Mouse (Mus musculus) cerebellum, adult 9-10 months (tissue): Measurements from ENCODE around the gene Apbb1.

Source experiments
- DNase-seq: peaks from one replicate; pipeline ENCODE4 v3.0.0; 2022

Gene Apbb1

DNA sequence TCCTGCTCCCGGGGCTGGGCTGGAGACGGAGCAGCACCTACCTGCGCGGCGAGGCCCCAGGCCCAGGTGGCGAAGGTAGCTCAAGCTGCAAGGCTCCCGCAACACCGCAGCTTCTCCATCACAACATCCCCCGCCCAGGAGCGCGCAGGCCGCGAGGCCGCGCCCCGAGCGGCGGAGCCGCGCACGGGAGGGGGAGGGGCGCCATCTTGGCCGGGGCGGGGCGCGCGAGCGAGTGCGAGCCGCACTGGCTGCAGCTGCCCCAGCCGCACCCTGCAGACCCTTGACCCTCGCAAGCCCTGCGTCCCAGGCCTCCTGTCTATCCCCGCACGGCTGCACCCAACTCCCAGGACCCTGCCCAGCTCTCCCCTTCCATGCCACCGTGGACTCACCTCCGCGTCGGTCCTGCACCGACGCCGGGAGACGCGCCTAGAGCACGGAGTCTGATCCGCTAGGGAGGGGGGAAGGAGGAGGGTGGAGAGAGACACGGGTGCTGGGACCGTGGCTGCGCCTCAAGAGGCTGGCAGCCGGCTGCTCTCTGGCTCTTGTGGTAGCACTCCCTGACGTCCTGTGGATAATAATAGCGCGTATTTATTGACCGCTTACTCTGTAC is at the start of gene Apbb1:
Gene Apbb1 (minus strand): TSS at position 560 of the 610 bp plus-strand sequence.
- DNase-seq: peak; percentile 91

DNA sequence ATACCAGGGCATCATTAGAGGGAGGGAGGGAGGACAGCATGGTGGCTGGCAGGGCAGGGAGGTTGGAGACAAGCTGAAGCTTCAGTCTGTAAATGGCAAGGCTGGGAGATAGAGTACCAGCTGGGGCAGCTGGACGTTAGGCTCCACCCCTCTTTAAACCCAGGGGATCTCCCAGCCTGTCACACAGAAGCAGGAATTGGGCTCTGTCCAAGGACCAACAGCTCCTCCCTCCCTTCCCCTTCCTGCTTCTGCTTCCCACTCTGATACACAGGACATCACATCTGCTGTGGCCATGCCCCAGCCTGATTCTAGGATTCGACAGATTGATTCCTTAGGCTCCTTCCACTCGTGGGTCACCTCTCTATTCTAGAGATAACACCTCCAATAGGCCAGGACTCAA is 47.2 kb upstream of the Apbb1 start:
- peak; percentile 56 for DNase-seq

DNA sequence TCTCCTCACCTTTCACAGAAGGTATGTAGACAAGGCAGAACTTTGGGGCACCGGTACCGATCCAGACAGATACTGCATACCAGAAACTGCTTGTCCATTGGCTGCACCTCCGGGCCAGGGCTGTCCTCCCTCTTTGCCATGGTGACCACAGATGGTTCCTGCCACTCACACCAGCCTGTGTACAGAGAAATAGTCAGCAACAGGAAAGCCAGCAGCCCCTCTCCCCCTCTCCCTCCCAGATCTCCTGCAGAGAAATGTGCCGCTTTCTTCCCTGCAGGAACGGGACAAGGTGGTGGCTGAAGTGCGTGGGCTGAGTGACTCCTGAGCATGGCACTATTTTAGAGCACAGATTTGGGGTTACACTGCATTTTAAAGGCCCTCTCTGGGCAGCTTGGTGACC is 43.9 kb upstream of the Apbb1 start:
- DNase-seq: peak; percentile 86

DNA sequence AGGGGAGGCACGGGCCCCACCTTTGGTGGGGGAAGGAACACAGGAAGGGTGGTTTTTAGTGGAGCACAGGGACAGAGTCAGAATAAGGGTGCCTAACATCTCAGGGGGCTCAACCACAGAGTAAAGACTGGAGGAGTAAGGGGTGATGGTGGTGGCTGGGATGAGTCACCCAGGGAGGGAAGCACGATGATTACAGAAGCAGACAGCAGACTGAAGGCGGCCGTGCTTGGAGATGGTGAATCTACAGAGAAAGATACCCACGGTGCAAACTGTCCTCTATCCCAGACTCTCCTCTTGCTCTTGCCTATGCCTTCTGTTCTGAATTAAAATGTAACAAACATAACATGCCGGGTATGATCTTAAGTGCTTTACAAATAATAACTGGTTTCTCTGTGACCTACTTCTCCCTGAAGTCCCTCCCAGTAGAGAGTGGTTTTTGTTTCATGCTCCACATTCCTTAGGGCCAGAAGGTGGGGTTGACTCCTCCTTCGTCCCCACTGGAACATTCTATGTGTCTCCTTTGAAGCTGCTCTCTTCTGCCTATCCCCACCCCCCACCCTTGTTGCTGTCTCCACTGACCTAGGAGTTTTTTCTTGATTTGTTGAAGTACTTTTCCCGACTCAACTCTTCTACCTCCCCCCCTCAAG is 40.3 kb upstream of the Apbb1 start:
- DNase-seq: no peak

DNA sequence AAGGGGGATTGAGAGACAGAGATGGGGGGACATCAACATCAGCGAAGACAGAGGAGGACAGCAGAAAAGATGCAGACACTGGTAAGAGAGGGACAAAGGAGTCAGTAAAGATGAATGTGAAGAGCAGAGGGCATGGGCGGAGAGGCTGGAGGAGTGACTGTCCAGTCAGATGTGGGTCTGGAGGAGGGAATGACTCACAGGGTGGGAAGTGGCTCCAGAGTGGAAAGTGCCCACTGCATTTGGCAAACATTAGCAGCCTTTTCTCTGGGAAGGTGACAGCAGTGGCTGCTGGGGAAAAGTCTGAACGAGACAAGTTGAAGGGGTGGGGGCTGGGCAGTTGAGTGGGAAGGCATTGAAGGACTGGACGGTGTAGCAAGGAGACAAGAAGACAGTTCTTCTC is 39.6 kb upstream of the Apbb1 start:
- no peak for DNase-seq

DNA sequence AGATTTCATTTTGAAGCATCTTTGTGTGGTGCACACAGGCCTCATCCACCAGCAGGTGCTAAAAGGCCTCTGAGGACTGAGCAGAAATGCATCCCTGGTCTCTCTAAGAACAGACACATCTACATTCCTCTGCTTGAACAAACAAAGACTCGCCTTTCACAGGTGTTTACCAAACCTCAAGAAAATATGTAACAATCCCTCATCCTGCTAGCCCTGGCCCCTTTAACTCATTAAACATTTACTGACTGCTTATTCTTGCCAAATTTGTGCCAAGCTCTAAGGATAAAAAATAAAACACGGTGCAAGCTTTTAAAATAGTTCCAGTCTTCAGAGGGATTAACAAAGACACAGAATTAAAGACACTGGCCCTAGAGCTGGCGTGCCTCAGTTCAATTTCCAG is 38.2 kb upstream of the Apbb1 start:
- no peak for DNase-seq

DNA sequence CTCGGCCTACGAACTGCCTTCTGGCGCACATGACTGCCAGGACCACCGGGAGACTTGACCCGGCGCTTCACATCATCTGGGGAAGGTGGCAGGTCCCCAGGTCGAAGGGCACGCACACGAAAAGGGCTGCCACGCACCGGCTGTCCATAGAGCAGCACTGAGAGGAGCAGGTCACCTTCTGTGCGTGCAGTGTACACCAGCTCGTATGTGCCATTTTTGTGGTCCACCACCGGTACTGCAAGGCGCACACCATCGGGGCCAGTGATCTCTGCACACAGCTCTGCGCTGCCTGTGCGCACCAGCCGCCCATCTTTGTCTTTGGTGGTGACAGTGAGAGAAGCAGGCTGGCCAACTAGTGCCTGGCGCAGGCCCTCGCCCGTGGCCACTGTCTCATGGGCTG is 36.4 kb upstream of the Apbb1 start:
- DNase-seq: no peak

DNA sequence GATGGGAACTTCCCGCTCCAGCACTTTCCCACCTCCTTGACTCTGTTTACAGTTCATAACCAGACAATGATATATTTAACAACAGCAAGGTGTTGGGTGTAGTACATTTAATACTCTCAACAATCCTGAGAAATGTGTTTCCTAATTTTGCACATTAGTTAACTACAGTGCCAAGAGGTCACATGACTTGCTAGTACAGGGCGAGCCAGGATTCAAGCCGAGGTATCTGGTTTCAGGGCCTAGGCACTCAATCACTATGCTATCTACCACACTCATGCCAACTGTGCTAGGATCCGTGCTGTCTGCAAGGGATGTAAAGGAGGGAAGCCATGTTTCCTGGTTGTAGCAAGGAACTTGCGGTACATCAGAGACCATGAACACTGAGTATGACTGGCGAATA is 35.1 kb upstream of the Apbb1 start:
- no peak for DNase-seq

DNA sequence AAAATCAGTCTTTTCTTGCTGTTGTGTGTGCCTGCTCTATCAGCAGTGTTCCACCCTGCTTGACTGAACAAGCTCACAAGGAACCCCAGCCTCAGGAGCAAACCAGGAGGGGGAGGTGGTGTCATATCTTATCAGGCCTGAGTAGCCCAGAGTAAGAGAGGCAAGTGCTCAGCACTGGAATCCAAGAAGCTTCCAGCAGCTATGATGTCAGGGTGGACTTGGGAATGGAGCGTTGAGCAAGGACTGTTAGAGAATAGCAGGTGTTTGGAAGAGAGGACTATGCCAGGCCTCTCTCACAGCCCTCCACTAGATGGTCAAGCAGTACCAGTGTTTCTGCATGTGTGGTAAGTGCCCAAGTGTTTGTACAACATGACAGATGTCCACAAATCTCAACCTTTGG is 34.3 kb upstream of the Apbb1 start:
- no peak for DNase-seq

DNA sequence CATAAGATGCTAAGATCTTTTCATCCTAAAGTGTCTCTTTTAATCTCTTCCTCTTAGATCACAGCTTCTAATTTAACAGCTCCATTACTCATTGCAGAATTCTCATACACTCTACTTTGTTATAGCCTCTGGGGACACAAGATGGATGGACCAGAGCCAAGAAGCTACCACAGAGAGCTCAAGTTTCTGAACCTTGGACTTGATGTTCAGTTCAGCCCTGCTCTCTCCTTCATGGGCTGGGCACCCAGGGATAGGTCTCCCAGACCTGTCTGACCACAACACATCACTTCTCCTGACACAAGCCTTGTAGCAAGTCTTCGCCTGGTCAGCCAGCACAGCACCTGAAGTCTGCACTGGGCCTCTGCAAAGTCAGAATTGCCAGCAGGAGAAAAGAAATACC is 32.9 kb upstream of the Apbb1 start:
- DNase-seq: no peak

DNA sequence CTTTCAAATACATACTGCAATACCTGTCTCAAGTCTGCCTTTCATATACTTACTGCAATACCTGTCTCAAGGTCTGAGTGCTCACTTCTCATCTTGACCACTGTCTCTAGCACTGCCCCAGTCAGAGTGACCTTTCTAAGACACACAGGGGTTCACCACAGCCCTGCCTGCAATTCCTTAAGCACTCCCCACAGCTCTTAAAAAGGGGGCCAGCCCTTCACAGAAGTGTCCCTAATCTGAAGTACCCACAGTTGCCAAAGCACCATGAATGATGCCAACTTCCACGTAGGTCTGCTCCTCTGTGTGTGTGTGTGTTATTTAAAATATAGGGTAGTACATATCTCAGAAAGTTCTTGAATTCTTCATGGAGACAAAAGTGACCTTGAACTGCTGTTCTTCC is 30.3 kb upstream of the Apbb1 start:
- no peak for DNase-seq

DNA sequence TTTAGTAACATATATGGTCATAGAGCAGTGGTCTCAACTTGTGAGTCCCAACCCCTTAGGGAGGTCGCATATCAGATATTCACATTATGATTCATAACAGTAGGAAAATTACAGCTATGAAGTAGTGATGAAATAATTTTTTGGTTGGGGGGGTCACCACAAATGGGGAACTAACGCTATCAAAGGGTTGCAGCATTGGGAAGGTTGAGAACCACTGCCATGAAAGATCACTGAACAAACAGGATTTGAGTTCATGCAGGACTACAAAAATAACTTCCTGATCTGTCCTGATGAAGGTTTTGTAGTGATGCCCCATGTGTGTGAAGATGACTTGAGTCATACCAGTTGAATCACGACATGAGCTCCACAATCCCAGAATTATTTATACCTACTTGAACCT is 27.0 kb upstream of the Apbb1 start:
- no peak for DNase-seq

DNA sequence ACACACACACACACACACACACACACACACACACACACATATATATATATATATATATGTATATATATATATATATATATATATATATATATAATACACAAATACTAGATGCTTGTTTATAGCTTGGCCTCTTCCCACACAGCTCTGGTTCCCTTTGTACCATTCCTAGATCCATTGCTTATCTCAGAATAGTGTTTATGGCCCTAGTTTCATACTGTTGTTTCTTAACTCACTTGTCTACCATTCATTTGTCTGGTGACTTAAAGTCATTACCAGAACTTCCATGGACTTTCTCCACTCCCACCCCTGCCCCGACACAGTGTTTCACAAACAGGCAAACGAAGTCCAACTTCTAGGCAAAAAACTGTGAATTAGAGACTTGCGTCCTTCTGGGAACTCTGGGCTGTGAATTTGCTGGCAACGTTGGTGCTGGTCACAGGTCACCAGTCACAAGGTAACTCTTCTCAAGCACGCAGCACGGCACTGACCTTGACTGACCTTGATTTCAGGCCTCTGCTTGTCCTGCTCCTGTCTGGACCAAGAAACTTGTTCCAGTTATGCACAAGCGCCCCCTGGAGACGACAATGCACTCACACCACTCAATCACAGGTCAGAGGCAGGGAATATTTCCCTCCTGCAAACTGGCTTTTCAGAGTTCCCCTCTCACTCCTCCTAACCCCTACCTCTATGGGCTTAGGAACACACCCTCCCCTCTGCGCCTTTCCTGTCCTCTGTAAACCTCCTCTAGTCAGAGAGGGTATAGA is 21.6 kb upstream of the Apbb1 start:
- peak; percentile 82 for DNase-seq

DNA sequence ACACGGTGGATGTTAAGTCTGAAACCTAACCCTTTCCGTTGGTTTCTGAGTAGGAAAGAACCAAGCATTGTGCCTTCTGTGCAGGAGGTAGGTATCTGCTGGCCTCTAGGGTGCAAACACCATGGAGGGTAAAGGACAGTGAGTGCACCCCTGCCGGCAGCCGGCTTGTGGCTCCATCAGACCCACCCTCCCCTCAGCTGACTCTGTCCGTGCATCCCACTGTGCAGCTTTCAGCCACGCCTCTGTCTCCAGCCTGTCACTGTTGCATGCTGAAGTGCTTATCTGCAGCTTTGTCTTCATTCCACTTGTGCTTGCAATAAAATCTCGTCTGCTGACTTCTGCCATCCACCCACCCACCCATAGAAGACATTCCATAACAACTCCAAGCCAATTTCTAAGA is 8.6 kb upstream of the Apbb1 start:
- DNase-seq: no peak

DNA sequence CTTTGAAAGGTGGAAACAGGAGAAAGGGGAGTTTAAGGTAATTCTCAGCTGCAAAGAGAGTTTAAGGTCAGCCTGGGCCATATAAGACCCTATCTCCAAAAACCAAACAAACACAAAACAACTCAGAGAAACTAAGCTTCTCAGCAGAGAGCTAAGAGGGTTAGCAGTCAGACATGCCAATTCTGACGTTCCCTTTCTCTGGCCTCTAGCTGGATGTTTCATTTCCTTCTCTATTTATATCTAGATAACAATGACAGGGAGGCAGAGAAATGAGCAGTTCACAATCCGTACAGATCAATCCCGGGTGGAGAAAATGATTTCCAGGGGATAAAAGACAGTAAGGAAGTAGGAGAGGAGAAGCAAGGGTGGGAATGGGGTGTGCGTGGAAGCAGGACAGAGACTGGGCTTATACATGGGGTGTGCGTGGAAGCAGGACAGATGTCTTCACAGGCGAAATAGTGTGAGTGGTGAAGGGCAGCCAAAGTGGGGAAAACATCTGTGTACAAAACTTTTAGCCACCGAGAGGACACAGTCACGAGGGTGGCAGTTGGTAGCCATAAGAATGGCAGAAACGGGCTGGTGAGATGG is 7.0 kb upstream of the Apbb1 start:
- no peak for DNase-seq

DNA sequence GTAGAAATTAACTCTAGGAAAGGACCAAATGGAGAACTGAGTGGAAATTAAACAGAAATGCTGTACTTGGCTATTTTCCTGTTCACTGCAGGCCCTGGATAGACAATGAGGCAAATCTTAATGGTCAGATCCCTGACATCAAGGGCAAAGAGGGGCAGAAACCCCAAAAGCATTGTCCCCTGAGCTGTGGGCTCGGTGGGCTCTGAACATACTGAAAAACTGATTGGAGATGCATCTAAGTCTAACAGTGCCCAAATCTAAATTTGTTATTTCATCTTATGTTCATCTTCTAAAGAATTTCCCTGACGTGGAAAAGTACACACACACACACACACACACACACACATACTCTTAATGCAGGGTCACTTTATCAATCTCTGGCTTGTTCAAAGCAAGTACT is 506 bp upstream of the Apbb1 start:
- peak; percentile 59 for DNase-seq

DNA sequence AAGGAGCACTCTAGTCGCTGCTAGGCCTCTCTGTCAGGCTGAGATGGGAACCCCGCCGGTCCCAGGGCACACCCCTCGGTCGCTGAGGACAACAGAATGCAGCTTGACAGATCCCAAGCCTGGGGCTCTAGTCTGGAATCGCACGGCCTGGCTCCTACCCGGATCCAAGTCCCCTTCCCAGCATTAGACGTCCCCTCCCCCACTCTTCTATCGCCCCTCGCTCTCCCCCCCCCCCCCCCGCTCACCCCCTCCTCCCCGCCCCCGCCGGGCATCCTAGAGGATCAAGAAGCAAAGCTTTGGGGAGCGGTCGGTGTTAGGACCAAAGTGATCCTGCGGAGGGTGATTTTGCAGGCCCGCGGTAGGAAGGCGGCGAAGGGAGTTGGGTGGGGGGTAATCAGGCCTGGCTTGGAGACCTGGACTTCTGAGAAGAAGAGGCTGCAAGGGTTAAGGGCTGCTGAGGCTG is 795 bp downstream of the Apbb1 start:
- peak; percentile 67 for DNase-seq

DNA sequence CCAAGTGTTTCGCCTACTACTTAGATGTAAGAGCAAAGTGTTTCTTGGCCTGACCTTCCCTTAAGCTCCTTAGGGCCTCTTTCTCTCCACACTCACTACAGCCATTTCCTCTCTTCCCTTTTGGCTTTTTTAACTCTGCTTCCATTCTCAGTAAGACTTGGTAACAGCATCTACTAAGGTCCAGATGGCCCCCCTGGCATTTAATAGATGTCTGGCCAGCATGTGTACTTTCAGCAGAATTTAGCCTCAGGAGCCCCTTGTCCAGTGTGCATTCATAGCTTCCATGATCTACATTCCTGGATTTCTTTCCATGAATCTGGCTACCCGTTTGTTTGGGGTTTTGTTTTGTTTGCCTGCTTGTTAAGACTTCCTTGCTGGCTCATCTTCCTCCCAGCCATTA is 3.0 kb downstream of the Apbb1 start:
- DNase-seq: peak; percentile 70

DNA sequence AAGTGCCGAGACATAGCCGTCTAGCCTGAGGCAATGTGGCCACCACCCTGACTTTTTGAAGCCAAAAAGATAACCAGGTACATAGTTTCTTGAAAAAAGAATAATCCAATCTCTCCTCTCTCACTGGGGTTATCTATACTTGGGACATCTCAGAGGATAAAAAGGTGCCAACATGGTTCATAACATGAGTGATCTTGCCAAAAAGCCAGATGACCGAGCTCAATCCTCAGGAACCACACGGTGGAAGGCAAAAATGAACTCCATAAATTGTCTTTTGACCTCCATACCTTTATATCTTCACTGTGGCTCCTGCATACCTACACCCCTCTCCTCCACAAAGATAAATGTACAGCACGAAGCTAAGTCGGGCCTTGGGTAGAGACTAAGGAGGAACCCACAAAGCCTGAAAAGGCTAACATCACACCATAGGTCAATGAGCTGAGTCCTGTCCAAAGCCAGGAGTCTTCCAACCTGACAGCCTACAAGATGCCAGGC is 4.0 kb downstream of the Apbb1 start:
- peak; percentile 71 for DNase-seq

DNA sequence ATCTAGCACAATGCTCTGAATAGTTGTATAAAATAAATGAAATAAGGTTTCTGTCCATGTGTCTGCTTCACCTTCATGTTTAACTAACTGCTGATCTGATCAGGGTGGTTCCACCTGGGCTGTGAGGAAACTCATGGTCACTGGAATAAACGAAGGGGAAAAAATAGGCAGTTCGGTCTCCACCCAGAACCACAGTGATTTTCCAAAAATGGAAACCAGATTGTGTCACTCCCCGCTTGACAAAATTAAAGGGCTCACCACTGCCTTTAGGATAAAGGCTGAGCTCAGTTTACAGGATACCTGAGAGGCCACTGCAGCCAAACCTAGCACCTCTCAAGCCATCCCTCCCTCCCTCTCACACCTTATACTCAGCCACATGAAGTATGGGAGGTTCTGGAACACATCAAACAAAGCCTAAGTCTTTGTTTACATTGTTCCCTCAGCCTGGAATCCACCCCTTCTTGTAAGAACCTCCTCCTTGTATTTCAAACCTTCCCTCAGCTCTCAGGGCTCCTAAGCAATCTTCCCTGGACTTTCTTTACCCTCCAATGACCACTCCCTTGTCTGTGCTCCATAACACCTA is 5.2 kb downstream of the Apbb1 start:
- peak; percentile 46 for DNase-seq

DNA sequence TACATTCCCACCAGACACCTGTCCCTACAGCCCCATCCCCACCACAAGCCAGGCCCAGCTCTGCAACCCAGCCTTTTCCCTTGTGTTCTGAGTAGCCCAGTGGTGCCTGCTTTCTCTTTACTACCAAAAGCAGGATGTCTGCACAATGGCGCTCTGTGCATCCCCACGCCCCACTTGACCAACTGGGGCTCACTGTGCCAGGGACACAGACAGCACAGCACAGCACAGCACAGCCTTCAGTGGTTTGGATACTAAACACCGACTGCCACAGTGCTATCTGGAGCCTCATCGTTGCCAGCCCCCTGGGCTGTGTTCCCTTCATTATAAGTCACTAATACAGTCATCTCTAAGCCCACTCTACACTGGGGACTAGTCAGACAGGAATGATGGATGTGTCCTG is 6.9 kb downstream of the Apbb1 start:
- no peak for DNase-seq

DNA sequence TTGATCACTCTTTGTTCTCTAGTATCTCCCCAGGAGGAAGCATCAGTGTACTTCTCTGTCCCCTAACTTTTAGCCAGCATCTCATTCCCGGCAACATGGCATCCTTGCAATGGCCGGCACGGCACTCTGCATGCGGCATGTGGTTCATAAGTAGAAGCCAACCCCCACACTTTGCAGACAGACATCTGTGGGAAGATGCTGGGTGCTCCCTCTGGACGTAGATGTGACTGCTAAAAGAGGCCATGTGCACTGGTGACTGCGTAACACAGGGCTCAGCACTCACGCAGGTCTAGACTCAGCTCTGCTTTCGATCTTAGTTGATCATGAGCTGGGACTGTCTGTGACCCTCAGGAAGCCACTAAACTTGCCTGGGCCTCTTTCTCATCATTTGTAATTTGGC is 8.5 kb downstream of the Apbb1 start:
- DNase-seq: peak; percentile 49

DNA sequence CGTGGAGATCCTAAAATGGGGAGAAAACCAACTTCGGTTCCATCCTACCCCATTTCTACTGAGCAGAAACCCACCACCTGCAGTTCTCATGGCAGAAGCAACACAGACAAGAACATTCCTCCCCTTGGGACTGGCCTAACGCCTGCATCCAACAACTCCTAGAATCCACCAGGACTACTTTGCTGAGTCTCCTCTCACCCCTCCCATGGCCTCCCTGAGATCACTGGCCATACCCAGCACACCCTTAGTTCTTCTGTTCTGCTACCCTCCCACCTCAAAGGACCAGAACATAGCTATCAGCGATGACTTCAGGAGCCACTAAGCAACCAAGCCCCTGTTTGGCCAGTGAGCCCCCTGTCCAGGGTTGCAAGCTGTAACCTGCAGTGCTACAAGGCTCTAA is 10.7 kb downstream of the Apbb1 start:
- peak; percentile 62 for DNase-seq
